Mouse (Mus musculus): ENCODE measurements at regions not wholly inside any gene's neighbourhood (a gene's known extent, or its start where the extent isn't known, plus 50 kb on each side); places are given as distances from the start of the nearest gene placed in this dataset.

DNA sequence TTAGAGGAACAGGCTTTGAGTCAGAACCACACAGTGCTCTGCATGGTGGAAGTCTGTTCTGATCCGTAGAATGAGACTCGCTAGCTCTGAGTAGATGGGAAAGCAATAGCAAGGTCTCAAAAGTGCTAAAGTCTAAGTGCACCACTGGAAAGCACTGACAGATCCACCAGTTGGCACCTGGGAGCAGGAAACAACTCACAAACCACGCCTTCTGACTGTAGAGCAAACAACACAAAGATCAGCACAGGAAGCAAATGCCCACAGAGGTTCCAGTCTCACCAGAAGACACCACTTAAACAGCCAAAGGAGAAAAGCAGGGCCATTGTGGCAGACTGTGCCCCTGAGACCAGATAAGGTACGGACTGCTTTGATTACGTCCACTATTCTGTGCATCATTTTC lies 121.1 kb upstream of the 2610301B20Rik start:
- no peak for ATAC-seq (ENCODE audit: insufficient read depth, low read depth)
- 62% methylated on average over 5 of the region's 5 CpGs for WGBS
- no peaks in the 10 kb centered on the region for H3K27me3 ChIP-seq (ENCODE audit: control insufficient read depth, insufficient read depth, low read length)

DNA sequence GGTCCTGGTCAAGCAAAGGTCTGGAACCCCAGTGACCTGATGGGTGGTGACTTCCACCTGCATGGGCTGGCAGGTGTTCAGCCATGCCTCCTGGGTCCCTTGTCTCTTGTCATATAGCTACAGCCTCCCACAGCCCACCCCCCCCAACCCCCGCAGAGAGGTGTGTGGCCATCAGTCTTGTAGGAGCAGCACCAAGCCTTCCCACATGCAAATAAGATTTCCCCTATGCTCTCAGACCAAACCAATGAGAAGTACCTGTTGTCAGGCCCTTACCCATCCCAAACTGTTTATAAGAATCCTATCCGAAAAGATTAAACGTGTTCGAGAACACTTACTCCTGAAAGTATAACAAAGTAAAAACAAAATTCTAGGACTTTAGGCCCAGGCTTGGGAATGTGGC lies 114.8 kb upstream of the 2610301B20Rik start:
- H3K36me3 ChIP-seq (replicated peaks; ENCODE audit: control insufficient read depth, insufficient read depth, low read length), result no peaks in the 10 kb centered on the region
- no peak overlapping the region for H3K9ac ChIP-seq (replicated peaks; ENCODE audit: low read depth, low read length)
- H3K9me3 ChIP-seq (replicated peaks; ENCODE audit: control insufficient read depth, low read length), result no peaks in the 10 kb centered on the region
- H3K4me2 ChIP-seq (ENCODE audit: low read depth, low read length), result no peak overlapping the region
- no peaks in the 10 kb centered on the region for H3K4me1 ChIP-seq (ENCODE audit: control insufficient read depth, insufficient read depth)
- H3K27ac ChIP-seq (ENCODE audit: low read depth), result no peak overlapping the region
- H3K27me3 ChIP-seq (ENCODE audit: control insufficient read depth, insufficient read depth, low read length), result no peaks in the 10 kb centered on the region
- WGBS, result 88% methylated on average over 4 of the region's 4 CpGs
- H3K4me3 ChIP-seq (ENCODE audit: low read depth, low read length), result no peak overlapping the region
- TF ChIP-seq EP300 (IDR thresholded peaks at IDR 0.05; ENCODE audit: low read depth) (no peak), CTCF (IDR thresholded peaks at IDR 0.05; ENCODE audit: low read depth) (no peak)
- DNase-seq (ENCODE audit: low spot score) (no peak), ATAC-seq (ENCODE audit: insufficient read depth, low read depth) (no peak)

More for the DNA sequence above, 121.1 kb upstream of the 2610301B20Rik start:
- Histone ChIP-seq H3K9me3 (replicated peaks; ENCODE audit: control insufficient read depth, low read length) (no peaks in the 10 kb centered on the region), H3K27ac (ENCODE audit: low read depth) (no peak overlapping the region), H3K9ac (replicated peaks; ENCODE audit: low read depth, low read length) (no peak overlapping the region), H3K4me2 (ENCODE audit: low read depth, low read length) (no peak overlapping the region), H3K4me3 (ENCODE audit: low read depth, low read length) (no peak overlapping the region), H3K4me1 (ENCODE audit: control insufficient read depth, insufficient read depth) (no peaks in the 10 kb centered on the region), H3K36me3 (replicated peaks; ENCODE audit: control insufficient read depth, insufficient read depth, low read length) (no peaks in the 10 kb centered on the region)
- DNase-seq (ENCODE audit: low spot score), result no peak
- TF ChIP-seq EP300 (IDR thresholded peaks at IDR 0.05; ENCODE audit: low read depth) (no peak), CTCF (IDR thresholded peaks at IDR 0.05; ENCODE audit: low read depth) (no peak)

DNA sequence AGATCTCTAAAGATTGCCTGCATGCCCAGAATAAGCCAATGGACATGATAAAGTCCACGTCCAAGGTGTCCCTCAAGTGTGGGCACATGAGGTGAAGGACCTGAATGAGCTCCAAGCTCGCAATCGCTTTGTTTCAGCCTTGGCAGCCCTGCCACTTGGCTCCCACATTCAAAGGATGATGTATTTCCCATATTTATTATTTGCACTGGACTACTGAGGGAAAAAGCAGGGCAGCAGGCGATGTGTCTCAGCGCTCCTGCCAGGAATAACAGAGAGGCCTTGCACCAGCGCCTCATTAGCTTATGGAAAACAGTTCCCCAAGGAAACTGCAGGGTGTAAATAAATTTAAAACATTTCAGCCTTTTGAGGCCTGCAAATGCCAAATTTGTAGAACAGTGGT lies 106.6 kb upstream of the 2610301B20Rik start:
- no peak overlapping the region for H3K27ac ChIP-seq (ENCODE audit: low read depth)
- no peaks in the 10 kb centered on the region for H3K27me3 ChIP-seq (ENCODE audit: control insufficient read depth, insufficient read depth, low read length)
- no peak for TF ChIP-seq EP300 (IDR thresholded peaks at IDR 0.05; ENCODE audit: low read depth)
- no peak for TF ChIP-seq CTCF (IDR thresholded peaks at IDR 0.05; ENCODE audit: low read depth)
- ATAC-seq (ENCODE audit: insufficient read depth, low read depth) (no peak), DNase-seq (ENCODE audit: low spot score) (no peak)
- 60% methylated on average over 6 of the region's 6 CpGs for WGBS
- no peaks in the 10 kb centered on the region for H3K4me1 ChIP-seq (ENCODE audit: control insufficient read depth, insufficient read depth)
- no peak overlapping the region for H3K9ac ChIP-seq (replicated peaks; ENCODE audit: low read depth, low read length)
- no peaks in the 10 kb centered on the region for H3K9me3 ChIP-seq (replicated peaks; ENCODE audit: control insufficient read depth, low read length)
- no peak overlapping the region for H3K4me3 ChIP-seq (ENCODE audit: low read depth, low read length)
- H3K36me3 ChIP-seq (replicated peaks; ENCODE audit: control insufficient read depth, insufficient read depth, low read length), result no peaks in the 10 kb centered on the region
- no peak overlapping the region for H3K4me2 ChIP-seq (ENCODE audit: low read depth, low read length)

DNA sequence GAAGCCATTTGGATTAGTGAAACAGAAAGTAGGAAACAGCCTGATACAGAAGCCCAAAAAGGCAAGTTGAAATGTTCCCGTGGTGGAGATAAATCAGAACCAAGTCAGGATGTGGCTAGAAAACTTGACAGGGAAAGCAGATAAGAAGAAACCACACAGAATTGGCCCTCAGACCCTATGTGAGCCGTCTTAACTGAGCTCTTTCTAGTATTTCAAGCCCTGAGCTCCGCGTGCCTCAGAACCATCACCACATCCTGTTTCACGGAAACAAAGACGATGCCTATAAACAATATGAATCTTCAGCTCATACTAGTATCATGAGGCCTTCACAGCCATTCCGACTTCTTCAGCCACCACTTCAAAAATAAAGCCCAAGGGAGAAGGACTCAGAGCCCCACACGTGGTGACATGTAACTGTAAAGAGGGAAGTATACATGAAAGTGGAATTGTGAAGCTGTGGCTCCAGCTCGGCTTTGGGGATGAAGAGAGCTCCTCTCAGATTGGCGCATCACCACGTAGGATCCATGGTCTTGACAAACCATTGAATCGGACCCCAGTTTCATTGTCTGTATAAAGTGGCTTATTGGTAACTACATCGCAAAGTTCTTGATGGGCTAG lies 104.2 kb upstream of the 2610301B20Rik start:
- TF ChIP-seq CTCF (IDR thresholded peaks at IDR 0.05; ENCODE audit: low read depth) (no peak), EP300 (IDR thresholded peaks at IDR 0.05; ENCODE audit: low read depth) (no peak)
- no peak overlapping the region for H3K4me2 ChIP-seq (ENCODE audit: low read depth, low read length)

DNA sequence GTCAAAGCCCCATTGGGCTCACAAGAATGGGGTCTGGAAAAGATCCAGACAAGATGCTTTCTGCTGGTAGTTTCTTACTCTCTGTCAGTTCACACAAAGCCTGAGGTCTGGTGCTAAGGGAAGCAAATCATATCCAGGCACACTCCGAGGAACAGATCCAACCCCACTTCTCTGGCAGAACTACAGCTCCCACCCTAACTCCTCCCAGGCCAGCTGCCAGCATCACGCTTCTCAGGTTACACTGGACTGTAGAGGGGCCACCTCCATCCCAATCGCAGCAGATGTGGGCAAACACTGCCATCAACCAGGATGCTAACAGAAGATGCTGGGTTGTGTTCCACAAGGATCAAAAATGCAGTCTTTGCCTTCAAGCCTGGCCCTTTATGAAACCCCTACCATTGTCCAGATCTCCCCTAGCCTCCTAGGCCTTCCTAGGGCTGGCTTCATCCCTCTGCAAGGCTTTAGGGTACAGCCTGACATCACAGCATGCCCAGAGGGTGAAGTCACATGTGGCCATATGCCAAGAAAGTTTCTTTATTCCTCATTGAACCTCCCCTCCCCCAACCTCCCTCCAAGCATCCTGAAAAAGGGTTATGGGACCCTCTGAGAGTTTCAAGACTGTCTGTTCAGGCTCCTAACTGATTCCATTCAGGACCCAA lies 99.6 kb upstream of the 2610301B20Rik start:
- TF ChIP-seq EP300 (IDR thresholded peaks at IDR 0.05; ENCODE audit: low read depth), result no peak
- no peak for TF ChIP-seq CTCF (IDR thresholded peaks at IDR 0.05; ENCODE audit: low read depth)

More for the DNA sequence above, 104.2 kb upstream of the 2610301B20Rik start:
- DNase-seq (ENCODE audit: low spot score) (no peak), ATAC-seq (ENCODE audit: insufficient read depth, low read depth) (no peak)
- no peaks in the 10 kb centered on the region for H3K4me1 ChIP-seq (ENCODE audit: control insufficient read depth, insufficient read depth)
- no peak overlapping the region for H3K4me3 ChIP-seq (ENCODE audit: low read depth, low read length)
- no peaks in the 10 kb centered on the region for H3K36me3 ChIP-seq (replicated peaks; ENCODE audit: control insufficient read depth, insufficient read depth, low read length)
- no peak overlapping the region for H3K27ac ChIP-seq (ENCODE audit: low read depth)
- H3K27me3 ChIP-seq (ENCODE audit: control insufficient read depth, insufficient read depth, low read length), result no peaks in the 10 kb centered on the region
- H3K9ac ChIP-seq (replicated peaks; ENCODE audit: low read depth, low read length), result no peak overlapping the region
- 71% methylated on average over 13 of the region's 13 CpGs for WGBS
- no peaks in the 10 kb centered on the region for H3K9me3 ChIP-seq (replicated peaks; ENCODE audit: control insufficient read depth, low read length)

More for the DNA sequence above, 99.6 kb upstream of the 2610301B20Rik start:
- Histone ChIP-seq H3K9ac (replicated peaks; ENCODE audit: low read depth, low read length) (no peak overlapping the region), H3K4me2 (ENCODE audit: low read depth, low read length) (no peak overlapping the region), H3K4me1 (ENCODE audit: control insufficient read depth, insufficient read depth) (no peaks in the 10 kb centered on the region), H3K4me3 (ENCODE audit: low read depth, low read length) (no peak overlapping the region), H3K36me3 (replicated peaks; ENCODE audit: control insufficient read depth, insufficient read depth, low read length) (no peaks in the 10 kb centered on the region), H3K27ac (ENCODE audit: low read depth) (no peak overlapping the region), H3K27me3 (ENCODE audit: control insufficient read depth, insufficient read depth, low read length) (no peaks in the 10 kb centered on the region), H3K9me3 (replicated peaks; ENCODE audit: control insufficient read depth, low read length) (no peaks in the 10 kb centered on the region)
- DNase-seq (ENCODE audit: low spot score) (no peak), ATAC-seq (ENCODE audit: insufficient read depth, low read depth) (peak; percentile 51; the same call in 1 of the 2 replicates)
- 12% methylated on average over 3 of the region's 3 CpGs for WGBS

Measured in heart, postnatal 0 days (tissue).